Mouse (Mus musculus): ENCODE measurements around the gene Dnaic1. TPM values are rescaled to one million over a fixed set of nuclear protein-coding genes. Genes with fewer than 3 reads are reported as not detected.

The Dnaic1 gene
- total RNA-seq, 2 experiments from 2014 or later: 0.56 to 0.63 TPM

GRCm38 (mm10) chr4:41571490-41571889 lies 1.9 kb downstream of the Dnaic1 start:
- DNase-seq: no peak

- no peak for DNase-seq
These were observed 3.9 kb downstream of the Dnaic1 start for GRCm38 (mm10) chr4:41573492-41573891.

GRCm38 (mm10) chr4:41575914-41576313 lies 6.3 kb downstream of the Dnaic1 start:
- no peak for DNase-seq

- DNase-seq: no peak
These were observed 13.8 kb downstream of the Dnaic1 start for GRCm38 (mm10) chr4:41583353-41583752.

GRCm38 (mm10) chr4:41602818-41603217 lies 33.2 kb downstream of the Dnaic1 start:
- no peak for DNase-seq

GRCm38 (mm10) chr4:41604476-41605396 lies 35.2 kb downstream of the Dnaic1 start:
- no peak for DNase-seq

GRCm38 (mm10) chr4:41606784-41607183 lies 37.2 kb downstream of the Dnaic1 start:
- peak; percentile 62 for DNase-seq

- DNase-seq: no peak
These were observed 40.4 kb downstream of the Dnaic1 start for GRCm38 (mm10) chr4:41609681-41610593.

- no peak for DNase-seq
These were observed 41.0 kb downstream of the Dnaic1 start for GRCm38 (mm10) chr4:41610594-41610980.

- DNase-seq: no peak
These were observed 42.6 kb downstream of the Dnaic1 start for GRCm38 (mm10) chr4:41612166-41612565.

- peak; percentile 90 for DNase-seq
These were observed 44.6 kb downstream of the Dnaic1 start for GRCm38 (mm10) chr4:41614156-41614555.

GRCm38 (mm10) chr4:41615661-41616599 lies 46.4 kb downstream of the Dnaic1 start:
- DNase-seq: no peak

- peak; percentile 79 for DNase-seq
These were observed 49.6 kb downstream of the Dnaic1 start for GRCm38 (mm10) chr4:41618916-41619746.

- DNase-seq: no peak
These were observed 52.5 kb downstream of the Dnaic1 start for GRCm38 (mm10) chr4:41622071-41622470.

GRCm38 (mm10) chr4:41628202-41628927 lies 58.8 kb downstream of the Dnaic1 start:
- DNase-seq: no peak

- DNase-seq: no peak
These were observed 60.6 kb downstream of the Dnaic1 start for GRCm38 (mm10) chr4:41630196-41630595.

GRCm38 (mm10) chr4:41631390-41631789 lies 61.8 kb downstream of the Dnaic1 start:
- DNase-seq: no peak

GRCm38 (mm10) chr4:41633001-41633400 lies 63.4 kb downstream of the Dnaic1 start:
- no peak for DNase-seq

- DNase-seq: no peak
These were observed 65.1 kb downstream of the Dnaic1 start for GRCm38 (mm10) chr4:41634631-41635030.

GRCm38 (mm10) chr4:41635224-41635623 lies 65.6 kb downstream of the Dnaic1 start:
- DNase-seq: no peak

Data from gastrocnemius, postnatal 10 days (tissue).